Mouse (Mus musculus): ENCODE measurements at regions not wholly inside any gene's neighbourhood (a gene's known extent, or its start where the extent isn't known, plus 50 kb on each side); places are given as distances from the start of the nearest gene placed in this dataset.

- Histone ChIP-seq H3K36me3 (ENCODE audit: control insufficient read depth, insufficient read depth, low read length) (no peaks in the 10 kb centered on the region), H3K4me1 (ENCODE audit: control insufficient read depth, insufficient read depth, low read length) (no peaks in the 10 kb centered on the region), H3K9ac (ENCODE audit: low read length) (no peak overlapping the region), H3K4me3 (ENCODE audit: low read depth, low read length) (no peak overlapping the region), H3K27me3 (ENCODE audit: control insufficient read depth, insufficient read depth, low read length) (no peaks in the 10 kb centered on the region), H3K4me2 (ENCODE audit: low read depth) (no peak overlapping the region), H3K27ac (ENCODE audit: low read depth, low read length) (no peak overlapping the region), H3K9me3 (ENCODE audit: control insufficient read depth, low read length) (no peaks in the 10 kb centered on the region)
- 99% methylated on average over 3 of the region's 3 CpGs for WGBS
- DNase-seq (ENCODE audit: low spot score) = no peak
- no peak for ATAC-seq (ENCODE audit: insufficient read depth, low FRiP score, low TSS enrichment)
These were observed 54.8 kb downstream of the Tmem30b start for GRCm38 (mm10) chr12:73491370-73491769.

GRCm38 (mm10) chr12:73482858-73483257, 63.3 kb downstream of the Tmem30b start:
- no peak overlapping the region for H3K9ac ChIP-seq (ENCODE audit: low read length)
- WGBS = 90% methylated on average over 2 of the region's 2 CpGs
- no peaks in the 10 kb centered on the region for H3K4me1 ChIP-seq (ENCODE audit: control insufficient read depth, insufficient read depth, low read length)
- no peak overlapping the region for H3K4me3 ChIP-seq (ENCODE audit: low read depth, low read length)
- H3K27me3 ChIP-seq (ENCODE audit: control insufficient read depth, insufficient read depth, low read length) = no peaks in the 10 kb centered on the region
- H3K9me3 ChIP-seq (ENCODE audit: control insufficient read depth, low read length) = no peaks in the 10 kb centered on the region
- no peaks in the 10 kb centered on the region for H3K36me3 ChIP-seq (ENCODE audit: control insufficient read depth, insufficient read depth, low read length)
- DNase-seq (ENCODE audit: low spot score) (no peak), ATAC-seq (ENCODE audit: insufficient read depth, low FRiP score, low TSS enrichment) (no peak)
- no peak overlapping the region for H3K4me2 ChIP-seq (ENCODE audit: low read depth)
- H3K27ac ChIP-seq (ENCODE audit: low read depth, low read length) = no peak overlapping the region

GRCm38 (mm10) chr12:73482275-73482674, 63.9 kb downstream of the Tmem30b start:
- no peaks in the 10 kb centered on the region for H3K9me3 ChIP-seq (ENCODE audit: control insufficient read depth, low read length)
- no peak overlapping the region for H3K4me2 ChIP-seq (ENCODE audit: low read depth)
- H3K27ac ChIP-seq (ENCODE audit: low read depth, low read length) = no peak overlapping the region
- WGBS = 89% methylated on average over 6 of the region's 6 CpGs
- H3K36me3 ChIP-seq (ENCODE audit: control insufficient read depth, insufficient read depth, low read length) = no peaks in the 10 kb centered on the region
- H3K9ac ChIP-seq (ENCODE audit: low read length) = no peak overlapping the region
- H3K4me1 ChIP-seq (ENCODE audit: control insufficient read depth, insufficient read depth, low read length) = no peaks in the 10 kb centered on the region
- H3K4me3 ChIP-seq (ENCODE audit: low read depth, low read length) = no peak overlapping the region
- DNase-seq (ENCODE audit: low spot score) = no peak
- ATAC-seq (ENCODE audit: insufficient read depth, low FRiP score, low TSS enrichment) = no peak
- no peaks in the 10 kb centered on the region for H3K27me3 ChIP-seq (ENCODE audit: control insufficient read depth, insufficient read depth, low read length)

- H3K36me3 ChIP-seq (ENCODE audit: control insufficient read depth, insufficient read depth, low read length) = no peaks in the 10 kb centered on the region
- H3K27me3 ChIP-seq (ENCODE audit: control insufficient read depth, insufficient read depth, low read length) = no peaks in the 10 kb centered on the region
- H3K9me3 ChIP-seq (ENCODE audit: control insufficient read depth, low read length) = no peaks in the 10 kb centered on the region
- H3K4me1 ChIP-seq (ENCODE audit: control insufficient read depth, insufficient read depth, low read length) = no peaks in the 10 kb centered on the region
- DNase-seq (ENCODE audit: low spot score) (no peak), ATAC-seq (ENCODE audit: insufficient read depth, low FRiP score, low TSS enrichment) (no peak)
- no peak overlapping the region for H3K9ac ChIP-seq (ENCODE audit: low read length)
- no peak overlapping the region for H3K4me2 ChIP-seq (ENCODE audit: low read depth)
- H3K4me3 ChIP-seq (ENCODE audit: low read depth, low read length) = no peak overlapping the region
- 85% methylated on average over 3 of the region's 3 CpGs for WGBS
- no peak overlapping the region for H3K27ac ChIP-seq (ENCODE audit: low read depth, low read length)
These were observed 64.5 kb downstream of the Tmem30b start for GRCm38 (mm10) chr12:73481705-73482104.

- Histone ChIP-seq H3K36me3 (ENCODE audit: control insufficient read depth, insufficient read depth, low read length) (no peaks in the 10 kb centered on the region), H3K9ac (ENCODE audit: low read length) (no peak overlapping the region), H3K4me2 (ENCODE audit: low read depth) (no peak overlapping the region), H3K27ac (ENCODE audit: low read depth, low read length) (no peak overlapping the region), H3K4me3 (ENCODE audit: low read depth, low read length) (no peak overlapping the region), H3K9me3 (ENCODE audit: control insufficient read depth, low read length) (no peaks in the 10 kb centered on the region), H3K27me3 (ENCODE audit: control insufficient read depth, insufficient read depth, low read length) (no peaks in the 10 kb centered on the region), H3K4me1 (ENCODE audit: control insufficient read depth, insufficient read depth, low read length) (no peaks in the 10 kb centered on the region)
- no peak for DNase-seq (ENCODE audit: low spot score)
- 95% methylated on average over 6 of the region's 6 CpGs for WGBS
- no peak for ATAC-seq (ENCODE audit: insufficient read depth, low FRiP score, low TSS enrichment)
These were observed 65.0 kb downstream of the Tmem30b start for GRCm38 (mm10) chr12:73481165-73481564.

- 94% methylated on average over 6 of the region's 6 CpGs for WGBS
- Histone ChIP-seq H3K9me3 (ENCODE audit: control insufficient read depth, low read length) (no peaks in the 10 kb centered on the region), H3K36me3 (ENCODE audit: control insufficient read depth, insufficient read depth, low read length) (no peaks in the 10 kb centered on the region), H3K4me3 (ENCODE audit: low read depth, low read length) (no peak overlapping the region), H3K9ac (ENCODE audit: low read length) (no peak overlapping the region), H3K4me1 (ENCODE audit: control insufficient read depth, insufficient read depth, low read length) (no peaks in the 10 kb centered on the region), H3K27me3 (ENCODE audit: control insufficient read depth, insufficient read depth, low read length) (no peaks in the 10 kb centered on the region), H3K27ac (ENCODE audit: low read depth, low read length) (no peak overlapping the region), H3K4me2 (ENCODE audit: low read depth) (no peak overlapping the region)
- DNase-seq (ENCODE audit: low spot score) = no peak
- ATAC-seq (ENCODE audit: insufficient read depth, low FRiP score, low TSS enrichment) = no peak
These were observed 65.6 kb downstream of the Tmem30b start for GRCm38 (mm10) chr12:73480610-73480971.

- no peaks in the 10 kb centered on the region for H3K4me1 ChIP-seq (ENCODE audit: control insufficient read depth, insufficient read depth, low read length)
- WGBS = 93% methylated on average over 15 of the region's 15 CpGs
- no peak overlapping the region for H3K27ac ChIP-seq (ENCODE audit: low read depth, low read length)
- H3K9ac ChIP-seq (ENCODE audit: low read length) = no peak overlapping the region
- no peaks in the 10 kb centered on the region for H3K9me3 ChIP-seq (ENCODE audit: control insufficient read depth, low read length)
- H3K36me3 ChIP-seq (ENCODE audit: control insufficient read depth, insufficient read depth, low read length) = no peaks in the 10 kb centered on the region
- no peak overlapping the region for H3K4me3 ChIP-seq (ENCODE audit: low read depth, low read length)
- no peaks in the 10 kb centered on the region for H3K27me3 ChIP-seq (ENCODE audit: control insufficient read depth, insufficient read depth, low read length)
- no peak for DNase-seq (ENCODE audit: low spot score)
- no peak for ATAC-seq (ENCODE audit: insufficient read depth, low FRiP score, low TSS enrichment)
- no peak overlapping the region for H3K4me2 ChIP-seq (ENCODE audit: low read depth)
These were observed 66.1 kb downstream of the Tmem30b start for GRCm38 (mm10) chr12:73479932-73480609.

- Histone ChIP-seq H3K4me3 (ENCODE audit: low read depth, low read length) (no peak overlapping the region), H3K4me1 (ENCODE audit: control insufficient read depth, insufficient read depth, low read length) (no peaks in the 10 kb centered on the region), H3K9me3 (ENCODE audit: control insufficient read depth, low read length) (no peaks in the 10 kb centered on the region), H3K9ac (ENCODE audit: low read length) (no peak overlapping the region), H3K4me2 (ENCODE audit: low read depth) (no peak overlapping the region), H3K36me3 (ENCODE audit: control insufficient read depth, insufficient read depth, low read length) (no peaks in the 10 kb centered on the region), H3K27ac (ENCODE audit: low read depth, low read length) (no peak overlapping the region), H3K27me3 (ENCODE audit: control insufficient read depth, insufficient read depth, low read length) (no peaks in the 10 kb centered on the region)
- ATAC-seq (ENCODE audit: insufficient read depth, low FRiP score, low TSS enrichment) = no peak
- 89% methylated on average over 4 of the region's 4 CpGs for WGBS
- no peak for DNase-seq (ENCODE audit: low spot score)
These were observed 67.6 kb downstream of the Tmem30b start for GRCm38 (mm10) chr12:73478641-73479040.

GRCm38 (mm10) chr12:73476421-73476858, 69.8 kb downstream of the Tmem30b start:
- Histone ChIP-seq H3K9ac (ENCODE audit: low read length) (no peak overlapping the region), H3K4me1 (ENCODE audit: control insufficient read depth, insufficient read depth, low read length) (no peaks in the 10 kb centered on the region), H3K27me3 (ENCODE audit: control insufficient read depth, insufficient read depth, low read length) (no peaks in the 10 kb centered on the region), H3K27ac (ENCODE audit: low read depth, low read length) (no peak overlapping the region), H3K4me2 (ENCODE audit: low read depth) (no peak overlapping the region), H3K4me3 (ENCODE audit: low read depth, low read length) (no peak overlapping the region), H3K9me3 (ENCODE audit: control insufficient read depth, low read length) (no peaks in the 10 kb centered on the region), H3K36me3 (ENCODE audit: control insufficient read depth, insufficient read depth, low read length) (no peaks in the 10 kb centered on the region)
- ATAC-seq (ENCODE audit: insufficient read depth, low FRiP score, low TSS enrichment) = no peak
- DNase-seq (ENCODE audit: low spot score) = peak; percentile 32
- 8% methylated on average over 7 of the region's 7 CpGs for WGBS

Measured in neural tube, embryonic 11.5 days (tissue).